Mouse (Mus musculus) brain, embryonic 14.5 days (tissue): ENCODE data around the gene Kpna7. TPM values are rescaled to one million over a fixed set of nuclear protein-coding genes. Genes with fewer than 3 reads are reported as not detected.
"Not testable (repeated sequence)": the region's sequence is repeated elsewhere in the genome, so short reads cannot be mapped to it uniquely, and the experiment has no call there.

Experiments used
- DNase-seq: peaks from one replicate; pipeline ENCODE4 v3.0.0-alpha.2; 2011; ENCODE audit warnings: low read depth
- CTCF ChIP-seq: fragments of 200-500 bp; IDR thresholded peaks from 2 replicates; pipeline ENCODE4 v1.5.1; 2012; ENCODE audit warnings: inconsistent platforms, mild to moderate bottlenecking, moderate library complexity, borderline replicate concordance; ENCODE audit not compliant: insufficient read depth, insufficient read length; ENCODE audit errors: extremely low read depth
- POLR2A ChIP-seq: fragments of 200-500 bp; IDR thresholded peaks from 2 replicates; pipeline ENCODE4 v1.6.1; 2012; ENCODE audit warnings: mild to moderate bottlenecking, inconsistent platforms, borderline replicate concordance; ENCODE audit not compliant: poor library complexity, insufficient read depth, insufficient read length, severe bottlenecking; ENCODE audit errors: extremely low read depth
- polyA plus RNA-seq: library from polyadenylated mRNA; depleted of rRNA; stranded (reverse); fragments of >200 nt; gene quantifications from 2 replicates; pipeline ENCODE4 v1.2.3, GENCODE M21; 2012

Kpna7 gene
- polyA plus RNA-seq, 1 experiment, result not detected

GRCm38 (mm10) chr5:145100960-145101359, 17.1 kb upstream of the Kpna7 start:
- no peak for DNase-seq
- TF ChIP-seq POLR2A, result no peak
- no peak for TF ChIP-seq CTCF

GRCm38 (mm10) chr5:145098340-145098821, 14.6 kb upstream of the Kpna7 start:
- no peak for TF ChIP-seq CTCF
- no peak for TF ChIP-seq POLR2A

GRCm38 (mm10) chr5:145096195-145096594, 12.4 kb upstream of the Kpna7 start:
- DNase-seq, result no peak
- TF ChIP-seq CTCF, result no peak

More at GRCm38 (mm10) chr5:145098340-145098821, 14.6 kb upstream of the Kpna7 start:
- DNase-seq, result no peak

- no peak for DNase-seq
- no peak for TF ChIP-seq CTCF
- no peak for TF ChIP-seq POLR2A
These were observed 6.0 kb upstream of the Kpna7 start for GRCm38 (mm10) chr5:145089878-145090277.

- TF ChIP-seq POLR2A, result no peak
- no peak for TF ChIP-seq CTCF
- no peak for DNase-seq
These were observed 4.4 kb upstream of the Kpna7 start for GRCm38 (mm10) chr5:145088186-145088585.

GRCm38 (mm10) chr5:145084822-145085221, 992 bp upstream of the Kpna7 start:
- no peak for TF ChIP-seq CTCF
- DNase-seq, result no peak

- not testable (repeated sequence) for DNase-seq
These were observed 629 bp downstream of the Kpna7 start for GRCm38 (mm10) chr5:145083201-145083600.

- TF ChIP-seq CTCF (no peak), POLR2A (no peak)
- no peak for DNase-seq
These were observed 1.8 kb downstream of the Kpna7 start for GRCm38 (mm10) chr5:145081866-145082613.

GRCm38 (mm10) chr5:145075081-145075480, 8.7 kb downstream of the Kpna7 start:
- no peak for DNase-seq

GRCm38 (mm10) chr5:145071342-145071741, 12.5 kb downstream of the Kpna7 start:
- peak; percentile 22; the same call in 1 of the 2 replicates for TF ChIP-seq CTCF
- TF ChIP-seq POLR2A, result no peak
- DNase-seq, result peak; percentile 13

More at GRCm38 (mm10) chr5:145075081-145075480, 8.7 kb downstream of the Kpna7 start:
- no peak for TF ChIP-seq POLR2A
- no peak for TF ChIP-seq CTCF

GRCm38 (mm10) chr5:145069707-145070106, 14.1 kb downstream of the Kpna7 start:
- DNase-seq, result peak; percentile 82
- TF ChIP-seq CTCF (peak; percentile 88), POLR2A (no peak)

GRCm38 (mm10) chr5:145068863-145069262, 15.0 kb downstream of the Kpna7 start:
- no peak for DNase-seq
- no peak for TF ChIP-seq POLR2A
- TF ChIP-seq CTCF, result no peak
